Mouse (Mus musculus): ENCODE results near the gene Tmem138.
A peak's percentile ranks its signal among the peaks of the same experiment; 100 is the strongest.

DNA sequence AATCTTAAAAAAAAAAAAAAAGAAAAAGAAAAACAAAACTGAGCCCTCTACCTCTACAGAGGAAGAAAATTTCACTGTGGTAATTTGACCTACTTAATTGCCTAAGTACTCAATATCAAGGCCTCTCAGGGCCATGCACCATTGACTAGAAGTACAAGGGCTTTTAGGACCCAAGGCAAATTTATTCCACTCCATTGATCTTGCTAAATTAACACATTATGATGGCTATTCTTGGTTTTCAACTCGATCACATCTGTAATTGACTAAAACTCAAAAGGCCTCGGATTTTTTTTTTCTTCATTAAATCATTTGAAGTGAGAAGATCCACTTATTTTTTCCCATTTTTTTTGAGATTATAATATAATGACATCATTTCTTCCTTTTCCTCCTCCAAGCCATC, 19.7 kb downstream of the Tmem138 start:
- TF ChIP-seq MYC (IDR thresholded peaks at IDR 0.05; ENCODE audit: low read depth, low read length) (no peak), ZC3H11A (IDR thresholded peaks at IDR 0.05; ENCODE audit: low read depth, low read length) (no peak), TAL1 (IDR thresholded peaks at IDR 0.05; ENCODE audit: low read length) (no peak), GATA1 (IDR thresholded peaks at IDR 0.05; ENCODE audit: low read depth, low read length) (no peak), SMC3 (IDR thresholded peaks at IDR 0.05; ENCODE audit: low read depth, low read length) (no peak), POLR2A (IDR thresholded peaks at IDR 0.05; ENCODE audit: control insufficient read depth in 1 of 2, insufficient read depth in 1 of 2, low read depth in 1 of 2, low read length in 2 of 2, poor library complexity in 1 of 2) (no peak), EP300 (IDR thresholded peaks at IDR 0.05; ENCODE audit: low read depth in 1 of 2, low read length in 2 of 2) (no peak), CTCF (IDR thresholded peaks at IDR 0.05 in 2 of 3, conservative IDR thresholded peaks at IDR 0.05 in 1 of 3; ENCODE audit: control insufficient read depth in 1 of 3, insufficient read depth in 1 of 3, low read depth in 2 of 3, low read length in 3 of 3, poor library complexity in 1 of 3, severe bottlenecking in 1 of 3) (no peak), BHLHE40 (IDR thresholded peaks at IDR 0.05; ENCODE audit: borderline replicate concordance, low read depth, low read length) (no peak), CHD1 (IDR thresholded peaks at IDR 0.05; ENCODE audit: low read depth, low read length) (no peak), ZNF384 (IDR thresholded peaks at IDR 0.05; ENCODE audit: low read depth, low read length) (0 out of 2 replicates have a peak, but pooled peaks have one; percentile 15), RAD21 (IDR thresholded peaks at IDR 0.05; ENCODE audit: low read depth, low read length) (no peak)
